Mouse (Mus musculus) midbrain, embryonic 14.5 days (tissue): ENCODE data around the gene Tab1. TPM values are rescaled to one million over a fixed set of nuclear protein-coding genes. Genes with fewer than 3 reads are reported as not detected.

Experiments used
- ATAC-seq: fragments of 200-750 bp; cut with Nextera tagmentation; 2 replicates; pipeline ENCODE4 v1.8.0; 2017; ENCODE audit warnings: moderate number of reproducible peaks, moderate library complexity; ENCODE audit not compliant: low FRiP score, low TSS enrichment
- DNase-seq: peaks from one replicate; pipeline ENCODE4 v3.0.0-alpha.2; 2015
- H3K27ac ChIP-seq: fragments of 300-500 bp; sonication (generic); replicated peaks from 2 replicates; pipeline ENCODE4 v1.5.1; 2014; ENCODE audit warnings: mild to moderate bottlenecking, low read depth, low read length, moderate library complexity
- H3K27me3 ChIP-seq: fragments of 300-500 bp; sonication (generic); 2 replicates; pipeline ENCODE4 v1.6.1; 2014; ENCODE audit warnings: low read length, control low read depth, mixed read lengths; ENCODE audit not compliant: control insufficient read depth, insufficient read depth
- H3K36me3 ChIP-seq: fragments of 300-500 bp; sonication (generic); 2 replicates; pipeline ENCODE4 v1.6.1; 2014; ENCODE audit warnings: low read length, control low read depth; ENCODE audit not compliant: control insufficient read depth, insufficient read depth
- H3K4me1 ChIP-seq: fragments of 300-500 bp; sonication (generic); 2 replicates; pipeline ENCODE4 v1.6.1; 2014; ENCODE audit warnings: mild to moderate bottlenecking, antibody characterized with exemption, low read length, control low read depth; ENCODE audit not compliant: control insufficient read depth, insufficient read depth
- H3K4me2 ChIP-seq: fragments of 300-500 bp; sonication (generic); 2 replicates; pipeline ENCODE4 v1.6.1; 2014; ENCODE audit warnings: mild to moderate bottlenecking, low read length, moderate library complexity
- H3K4me3 ChIP-seq: fragments of 300-500 bp; sonication (generic); replicated peaks from 2 replicates; pipeline ENCODE4 v1.5.1; 2014; ENCODE audit warnings: low read depth, low read length
- H3K9ac ChIP-seq: fragments of 300-500 bp; sonication (generic); replicated peaks from 2 replicates; pipeline ENCODE4 v1.6.1; 2014; ENCODE audit warnings: mild to moderate bottlenecking, low read length, moderate library complexity
- H3K9me3 ChIP-seq: fragments of 300-500 bp; sonication (generic); 2 replicates; pipeline ENCODE4 v1.6.1; 2016; ENCODE audit warnings: low read length, control low read depth, mixed read lengths; ENCODE audit not compliant: control insufficient read depth
- WGBS: fragments of 180-500 bp; shearing (Covaris S2); extraction: QIAGEN DNeasy Blood & Tissue Kit; methylation state at CpG from one replicate; pipeline ENCODE4 v1.1.7; 2014; 5-methylcytosine and 5-hydroxymethylcytosine counted together
- polyA plus RNA-seq: library from polyadenylated mRNA; unstranded; fragments of >200 nt; fragmentation: Nextera tagmentation; extraction: Ambion mirVana; gene quantifications from 2 replicates; pipeline ENCODE4 v1.2.1, GENCODE M21; 2014

Tab1 gene
- polyA plus RNA-seq, 1 experiment from 2014 or later = 42.5 TPM

DNA sequence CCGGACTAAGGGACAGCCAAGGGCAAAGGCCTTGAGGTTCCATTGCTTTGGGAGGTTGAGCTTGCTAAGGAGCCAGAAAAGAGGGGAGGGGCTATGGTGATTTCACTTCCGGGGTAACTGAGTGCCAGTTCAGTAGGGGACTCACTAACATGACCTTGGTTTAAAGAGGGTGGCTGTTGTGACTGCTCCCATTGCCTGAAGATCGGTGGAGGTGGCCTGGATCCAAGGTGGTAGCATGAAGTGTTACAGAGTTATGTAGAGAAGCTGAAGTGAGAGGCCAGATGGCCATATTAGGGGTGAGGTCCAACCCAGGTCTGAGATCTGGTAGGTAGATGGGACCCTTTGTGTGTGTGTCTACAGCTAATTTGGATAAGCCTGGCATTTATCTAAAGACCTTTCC, 33.5 kb upstream of the Tab1 start:
- no peak for DNase-seq
- Histone ChIP-seq H3K9ac (no peak overlapping the region), H3K36me3 (no peaks in the 10 kb centered on the region), H3K4me1 (peaks cover 31% of the 10 kb centered on the region), H3K4me2 (no peak overlapping the region), H3K4me3 (no peak overlapping the region), H3K9me3 (no peaks in the 10 kb centered on the region), H3K27ac (no peak overlapping the region), H3K27me3 (no peaks in the 10 kb centered on the region)
- ATAC-seq = no peak
- 87% methylated on average over 3 of the region's 3 CpGs for WGBS

DNA sequence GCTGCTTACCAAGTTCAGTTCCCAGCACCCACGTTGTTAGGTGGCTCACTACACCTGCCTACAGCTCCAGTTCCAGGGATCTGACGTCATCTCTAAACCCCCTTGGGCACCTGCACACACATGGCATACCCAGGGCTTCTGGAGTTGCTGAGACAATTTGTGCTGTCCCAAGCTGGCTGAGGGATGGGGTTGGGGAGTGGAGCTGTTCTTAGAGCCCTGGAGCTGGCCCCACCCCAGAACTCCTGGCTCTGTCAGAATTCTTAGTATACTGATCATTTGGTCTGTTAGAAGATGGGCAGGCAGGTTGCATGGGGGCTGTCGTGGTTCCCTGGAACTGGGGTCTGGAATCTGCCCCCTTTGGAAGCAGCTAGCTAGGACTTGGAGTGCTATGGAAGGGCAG, 32.7 kb upstream of the Tab1 start:
- Histone ChIP-seq H3K4me3 (no peak overlapping the region), H3K36me3 (no peaks in the 10 kb centered on the region), H3K9ac (no peak overlapping the region), H3K4me2 (no peak overlapping the region), H3K4me1 (peaks cover 31% of the 10 kb centered on the region), H3K27me3 (no peaks in the 10 kb centered on the region), H3K9me3 (no peaks in the 10 kb centered on the region), H3K27ac (no peak overlapping the region)
- DNase-seq = no peak
- ATAC-seq = no peak
- WGBS = 82% methylated on average over 3 of the region's 3 CpGs

GRCm38 (mm10) chr15:80100871-80101270, 32.1 kb upstream of the Tab1 start:
- Histone ChIP-seq H3K4me2 (no peak overlapping the region), H3K27ac (no peak overlapping the region), H3K4me1 (peaks cover 31% of the 10 kb centered on the region), H3K9ac (no peak overlapping the region), H3K36me3 (no peaks in the 10 kb centered on the region), H3K4me3 (no peak overlapping the region), H3K27me3 (no peaks in the 10 kb centered on the region), H3K9me3 (no peaks in the 10 kb centered on the region)
- ATAC-seq (no peak), DNase-seq (no peak)
- WGBS = 90% methylated on average over 10 of the region's 10 CpGs

GRCm38 (mm10) chr15:80101503-80101902, 31.4 kb upstream of the Tab1 start:
- Histone ChIP-seq H3K36me3 (no peaks in the 10 kb centered on the region), H3K27ac (no peak overlapping the region), H3K27me3 (no peaks in the 10 kb centered on the region), H3K4me1 (peaks cover 27% of the 10 kb centered on the region), H3K4me2 (no peak overlapping the region), H3K4me3 (no peak overlapping the region), H3K9me3 (no peaks in the 10 kb centered on the region), H3K9ac (no peak overlapping the region)
- ATAC-seq (no peak), DNase-seq (no peak)
- WGBS = 88% methylated on average over 6 of the region's 6 CpGs

GRCm38 (mm10) chr15:80102495-80102894, 30.4 kb upstream of the Tab1 start:
- no peaks in the 10 kb centered on the region for H3K9me3 ChIP-seq
- peaks cover 17% of the 10 kb centered on the region for H3K4me1 ChIP-seq
- 85% methylated on average over 6 of the region's 6 CpGs for WGBS
- no peak overlapping the region for H3K4me2 ChIP-seq
- H3K36me3 ChIP-seq = no peaks in the 10 kb centered on the region
- H3K27me3 ChIP-seq = no peaks in the 10 kb centered on the region
- ATAC-seq (no peak), DNase-seq (no peak)
- no peak overlapping the region for H3K4me3 ChIP-seq
- H3K9ac ChIP-seq = no peak overlapping the region
- H3K27ac ChIP-seq = no peak overlapping the region

- Histone ChIP-seq H3K4me2 (no peak overlapping the region), H3K9ac (no peak overlapping the region), H3K27me3 (no peaks in the 10 kb centered on the region), H3K4me1 (no peaks in the 10 kb centered on the region), H3K27ac (peak overlapping the region; percentile 76), H3K36me3 (0 out of 2 replicates have a peak, but pooled peaks cover 6% of the 10 kb centered on the region), H3K9me3 (no peaks in the 10 kb centered on the region), H3K4me3 (no peak overlapping the region)
- ATAC-seq (no peak), DNase-seq (peak; percentile 41)
- WGBS = 50% methylated on average over 12 of the region's 12 CpGs
Observed at GRCm38 (mm10) chr15:80105490-80106410, 27.2 kb upstream of the Tab1 start.

DNA sequence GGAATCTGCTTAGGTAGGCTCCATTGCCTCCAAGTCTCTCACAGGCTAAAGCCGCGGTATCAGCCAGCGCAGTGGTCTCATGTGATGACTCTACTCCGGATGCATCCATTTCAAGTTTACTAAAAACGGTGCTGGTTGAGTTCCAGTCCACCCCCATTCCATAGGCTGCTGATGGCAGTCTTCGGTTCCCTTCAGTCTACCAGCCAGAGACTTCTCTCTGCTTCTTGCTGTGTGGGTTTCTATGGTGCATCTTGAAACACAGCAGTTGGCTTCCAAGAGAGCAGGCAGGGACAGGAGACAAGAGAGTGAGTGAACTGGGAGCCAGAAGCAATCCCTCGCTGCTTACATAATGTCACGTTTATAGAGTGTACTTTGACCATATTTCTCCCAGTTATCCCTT, 25.8 kb upstream of the Tab1 start:
- Histone ChIP-seq H3K9me3 (no peaks in the 10 kb centered on the region), H3K9ac (no peak overlapping the region), H3K4me3 (no peak overlapping the region), H3K27ac (no peak overlapping the region), H3K36me3 (peaks cover 19% of the 10 kb centered on the region), H3K27me3 (no peaks in the 10 kb centered on the region), H3K4me2 (no peak overlapping the region), H3K4me1 (no peaks in the 10 kb centered on the region)
- DNase-seq (no peak), ATAC-seq (no peak)
- 94% methylated on average over 8 of the region's 8 CpGs for whole genome bisulfite sequencing

DNA sequence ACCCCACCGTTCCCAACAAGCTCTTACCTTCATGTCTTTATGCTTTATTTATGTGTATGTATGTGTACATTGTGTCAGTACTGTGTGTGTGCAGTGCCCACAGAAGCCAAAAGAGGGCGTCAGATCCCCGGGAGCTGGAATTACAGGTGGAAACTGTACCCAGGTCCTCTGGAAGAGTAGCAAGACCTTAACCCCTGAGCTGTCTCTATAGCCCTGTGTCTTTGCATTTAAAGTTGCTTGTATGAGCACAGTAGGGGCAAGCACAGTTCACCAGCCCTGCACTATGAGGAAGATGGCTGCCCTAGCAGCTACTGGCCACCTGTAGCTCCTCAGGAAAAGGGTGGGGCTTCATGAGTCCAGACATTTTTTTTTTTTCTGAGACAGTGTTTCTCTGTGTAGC, 25.4 kb upstream of the Tab1 start:
- H3K36me3 ChIP-seq = peaks cover 22% of the 10 kb centered on the region
- no peak for ATAC-seq
- 87% methylated on average over 3 of the region's 3 CpGs for WGBS
- H3K27me3 ChIP-seq = no peaks in the 10 kb centered on the region
- no peaks in the 10 kb centered on the region for H3K4me1 ChIP-seq
- H3K4me2 ChIP-seq = no peak overlapping the region
- no peaks in the 10 kb centered on the region for H3K9me3 ChIP-seq
- H3K4me3 ChIP-seq = no peak overlapping the region
- H3K27ac ChIP-seq = no peak overlapping the region
- no peak for DNase-seq
- H3K9ac ChIP-seq = no peak overlapping the region

DNA sequence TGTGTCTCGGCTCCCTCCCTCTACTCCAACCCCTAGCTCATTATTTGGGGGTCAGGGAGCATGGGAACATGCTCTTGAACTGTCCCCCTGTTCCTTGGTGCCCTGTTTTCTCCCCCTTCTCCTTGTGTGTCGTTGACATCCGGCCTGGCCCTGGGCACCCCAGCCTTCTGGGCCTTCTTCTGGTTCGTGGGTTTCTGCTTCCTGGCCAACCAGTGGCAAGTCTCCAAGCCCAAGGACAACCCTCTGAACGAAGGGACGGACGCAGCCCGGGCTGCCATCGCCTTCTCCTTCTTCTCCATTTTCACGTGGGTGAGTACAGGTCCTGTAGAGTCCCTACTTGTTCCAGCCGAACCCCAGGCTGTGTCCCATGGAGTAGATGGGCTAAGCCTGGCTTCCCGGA, 21.5 kb upstream of the Tab1 start:
- WGBS = 85% methylated on average over 12 of the region's 12 CpGs
- DNase-seq (no peak), ATAC-seq (no peak)
- H3K9me3 ChIP-seq = no peaks in the 10 kb centered on the region
- no peaks in the 10 kb centered on the region for H3K4me1 ChIP-seq
- H3K4me3 ChIP-seq = no peak overlapping the region
- no peak overlapping the region for H3K9ac ChIP-seq
- no peaks in the 10 kb centered on the region for H3K27me3 ChIP-seq
- H3K4me2 ChIP-seq = no peak overlapping the region
- no peak overlapping the region for H3K27ac ChIP-seq
- H3K36me3 ChIP-seq = peaks cover 32% of the 10 kb centered on the region
